Mouse (Mus musculus) C2C12 (cell line): ENCODE data around the gene Cacna1c. TPM values are rescaled to one million over a fixed set of nuclear protein-coding genes. Genes with fewer than 3 reads are reported as not detected.

ENCODE experiments used
- H3K27me3 ChIP-seq: one replicate; pipeline ENCODE4 v1.6.1; 2011; ENCODE audit not compliant: control insufficient read depth, insufficient read depth, insufficient read length
- H3K36me3 ChIP-seq: one replicate; pipeline ENCODE4 v1.6.1; 2011; ENCODE audit not compliant: control insufficient read depth, insufficient read depth
- H3K4me3 ChIP-seq: one replicate; pipeline ENCODE4 v1.5.1; 2011; ENCODE audit warnings: mild to moderate bottlenecking, control low read depth; ENCODE audit not compliant: poor library complexity, insufficient read depth, severe bottlenecking
- H3K79me2 ChIP-seq: one replicate; pipeline ENCODE4 v1.6.1; 2011; ENCODE audit not compliant: control insufficient read depth, insufficient read depth
- H3K79me3 ChIP-seq: one replicate; pipeline ENCODE4 v1.6.1; 2011; ENCODE audit warnings: low read depth, control low read depth
- H3ac ChIP-seq: one replicate; pipeline ENCODE3; 2011; ENCODE audit warnings: low read depth; ENCODE audit not compliant: control insufficient read depth, insufficient read length
- CEBPB ChIP-seq: IDR thresholded peaks from one replicate; pipeline ENCODE4 v1.6.1; 2011; ENCODE audit warnings: low read depth, mild to moderate bottlenecking, control low read depth, moderate library complexity
- CTCF ChIP-seq: IDR thresholded peaks from one replicate; pipeline ENCODE4 v1.5.1; 2011; ENCODE audit not compliant: control insufficient read depth, insufficient read depth, insufficient read length
- FOSL1 ChIP-seq: IDR thresholded peaks from one replicate; pipeline ENCODE4 v1.8.0; 2011; ENCODE audit warnings: mild to moderate bottlenecking, low read length; ENCODE audit not compliant: poor library complexity, insufficient read depth, severe bottlenecking
- MAX ChIP-seq: IDR thresholded peaks from one replicate; pipeline ENCODE4 v1.6.1; 2011; ENCODE audit warnings: mild to moderate bottlenecking, control low read depth
- MYOD1 ChIP-seq: IDR thresholded peaks from one replicate; pipeline ENCODE4 v1.6.1; 2011; ENCODE audit warnings: low read depth; ENCODE audit not compliant: control insufficient read depth, insufficient read length
- MYOG ChIP-seq: IDR thresholded peaks from one replicate; pipeline ENCODE4 v1.6.1; 2011; ENCODE audit not compliant: control insufficient read depth, insufficient read length; ENCODE audit errors: extremely low read depth
- USF1 ChIP-seq: IDR thresholded peaks from one replicate; pipeline ENCODE4 v1.6.1; 2011; ENCODE audit warnings: low read depth, mild to moderate bottlenecking, control low read depth, moderate library complexity
- polyA plus RNA-seq: library from polyadenylated mRNA; unstranded; fragments of >200 nt; fragmentation: generic; extraction: Trizol; gene quantifications from one replicate; pipeline ENCODE4 v1.2.1, GENCODE M21; 2012; ENCODE audit warnings: missing spikeins

Cacna1c gene
- polyA plus RNA-seq, 1 experiment: not detected

DNA sequence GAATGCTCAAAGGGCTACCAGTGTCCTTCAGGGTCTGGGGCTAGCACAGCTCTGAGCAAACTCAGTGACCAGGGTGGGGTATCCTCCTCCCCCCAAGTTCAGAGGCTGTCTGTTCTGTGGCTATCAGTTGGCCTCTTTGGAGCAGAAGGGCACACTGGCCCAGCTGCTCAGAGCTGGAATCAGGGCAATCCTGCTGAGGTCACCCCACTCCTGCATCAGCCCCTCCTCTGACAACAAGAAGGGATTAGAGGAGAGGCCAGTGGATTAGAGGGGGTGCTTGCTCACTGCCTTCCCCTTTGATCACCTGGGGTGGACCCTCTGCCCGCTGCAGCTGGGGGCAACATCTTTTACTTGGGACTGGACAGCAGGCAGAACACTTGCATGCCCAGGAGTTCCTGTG lies 40.0 kb upstream of the Cacna1c start, which contains the start of gene Cacna2d4:
Cacna2d4 (plus strand) TSS at position 286 of the 400 bp plus-strand sequence.
- H3K79me2 ChIP-seq: no peaks in the 10 kb centered on the region
- H3K79me3 ChIP-seq: no peaks in the 10 kb centered on the region
- no peaks in the 10 kb centered on the region for H3K36me3 ChIP-seq
- H3ac ChIP-seq: no peak within 1 kb of the TSS
- H3K27me3 ChIP-seq: peaks cover 24% of the 10 kb centered on the region
- H3K4me3 ChIP-seq: no peak within 1 kb of the TSS
- TF ChIP-seq MYOD1 (no peak), CTCF (no peak), MYOG (no peak), CEBPB (no peak), USF1 (no peak), MAX (no peak), FOSL1 (no peak)

DNA sequence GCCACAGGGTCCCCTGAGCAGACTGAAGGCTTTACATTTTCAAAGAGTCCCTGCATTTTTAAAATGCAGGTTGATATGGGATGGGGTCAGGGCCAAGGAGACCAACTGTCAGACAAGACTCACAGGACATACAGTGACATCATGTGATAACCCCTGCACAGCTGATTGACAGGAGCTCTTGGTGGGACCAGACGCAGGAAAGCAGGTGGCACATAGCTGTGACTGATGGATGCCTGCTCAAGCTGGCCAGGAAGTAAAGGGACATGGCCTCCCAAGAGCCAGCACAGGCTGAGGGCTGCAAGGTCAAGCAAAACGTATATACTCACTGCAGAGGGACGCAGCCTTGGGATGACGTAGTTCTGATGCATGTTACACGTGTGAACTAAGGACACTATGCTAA lies 39.2 kb upstream of the Cacna1c start:
- H3ac ChIP-seq: no peak overlapping the region
- H3K79me2 ChIP-seq: no peaks in the 10 kb centered on the region
- H3K79me3 ChIP-seq: no peaks in the 10 kb centered on the region
- H3K27me3 ChIP-seq: peaks cover 19% of the 10 kb centered on the region
- TF ChIP-seq CEBPB (no peak), MAX (no peak), USF1 (no peak), FOSL1 (no peak)
- no peak overlapping the region for H3K4me3 ChIP-seq
- no peaks in the 10 kb centered on the region for H3K36me3 ChIP-seq

DNA sequence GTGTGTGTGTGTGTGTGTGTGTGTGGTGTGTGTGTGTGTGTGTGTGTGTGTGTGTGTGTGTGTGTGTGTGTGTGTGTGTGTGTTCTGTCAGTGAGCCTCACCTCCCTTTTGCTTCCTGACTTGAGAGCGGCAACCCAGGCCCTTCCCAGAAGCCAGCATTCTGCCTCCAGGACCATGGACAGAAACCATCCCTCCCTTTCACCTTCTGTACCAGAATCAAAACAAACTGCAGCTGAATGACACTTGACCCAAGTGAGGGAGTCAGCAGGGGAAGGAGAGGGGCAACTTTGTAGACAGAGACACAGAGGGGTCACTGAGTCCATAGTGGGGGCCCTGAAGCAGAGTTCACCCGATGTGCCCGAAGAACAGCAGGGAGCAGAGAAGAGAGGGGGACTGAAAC lies 36.8 kb upstream of the Cacna1c start:
- no peaks in the 10 kb centered on the region for H3K79me3 ChIP-seq
- H3K79me2 ChIP-seq: no peaks in the 10 kb centered on the region
- no peak overlapping the region for H3ac ChIP-seq
- TF ChIP-seq CEBPB (no peak), MYOG (no peak), MYOD1 (no peak), USF1 (no peak), MAX (no peak), FOSL1 (no peak), CTCF (no peak)
- peaks cover 11% of the 10 kb centered on the region for H3K27me3 ChIP-seq
- no peaks in the 10 kb centered on the region for H3K36me3 ChIP-seq
- no peak overlapping the region for H3K4me3 ChIP-seq

DNA sequence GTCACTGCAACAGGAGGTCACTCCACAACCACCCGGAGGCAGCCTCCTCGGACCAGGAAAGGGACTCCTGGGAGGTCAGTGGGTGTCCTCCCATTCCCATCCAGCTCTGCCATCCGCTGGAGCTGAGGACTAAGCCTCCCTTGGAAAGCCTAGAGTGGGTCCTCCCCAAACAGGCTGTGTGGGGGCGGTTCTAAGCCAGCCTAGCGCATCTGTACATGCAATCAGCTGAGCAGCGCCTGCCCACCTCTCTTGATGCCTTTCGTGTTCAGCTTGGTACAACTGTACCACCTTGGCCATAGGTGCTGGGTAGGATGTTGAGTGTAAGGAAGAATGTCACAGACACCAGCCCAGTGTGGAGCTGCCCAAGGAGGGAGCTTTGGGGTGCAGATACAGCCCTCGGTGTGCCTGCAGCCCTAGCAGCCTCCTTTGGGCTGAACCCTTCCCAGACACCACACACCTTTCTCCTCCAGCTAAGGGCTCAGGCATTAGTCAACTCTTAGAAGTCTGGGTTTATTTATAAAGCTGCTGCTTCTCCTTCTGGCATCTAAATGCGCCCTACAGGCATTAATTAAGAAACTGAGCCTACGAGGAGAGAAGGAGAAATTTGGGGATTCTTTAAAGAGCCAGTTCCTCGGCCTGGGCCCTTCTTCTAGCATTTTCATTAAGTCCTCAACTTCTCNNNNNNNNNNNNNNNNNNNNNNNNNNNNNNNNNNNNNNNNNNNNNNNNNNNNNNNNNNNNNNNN lies 32.8 kb upstream of the Cacna1c start:
- no peak for TF ChIP-seq CEBPB
- TF ChIP-seq USF1: no peak
- TF ChIP-seq MYOD1: no peak
- TF ChIP-seq FOSL1: no peak
- TF ChIP-seq CTCF: no peak
- TF ChIP-seq MAX: no peak
- TF ChIP-seq MYOG: no peak
- Histone ChIP-seq H3ac (no peak overlapping the region), H3K4me3 (no peak overlapping the region), H3K27me3 (peaks cover 42% of the 10 kb centered on the region), H3K79me2 (no peaks in the 10 kb centered on the region), H3K36me3 (no peaks in the 10 kb centered on the region), H3K79me3 (no peaks in the 10 kb centered on the region)

DNA sequence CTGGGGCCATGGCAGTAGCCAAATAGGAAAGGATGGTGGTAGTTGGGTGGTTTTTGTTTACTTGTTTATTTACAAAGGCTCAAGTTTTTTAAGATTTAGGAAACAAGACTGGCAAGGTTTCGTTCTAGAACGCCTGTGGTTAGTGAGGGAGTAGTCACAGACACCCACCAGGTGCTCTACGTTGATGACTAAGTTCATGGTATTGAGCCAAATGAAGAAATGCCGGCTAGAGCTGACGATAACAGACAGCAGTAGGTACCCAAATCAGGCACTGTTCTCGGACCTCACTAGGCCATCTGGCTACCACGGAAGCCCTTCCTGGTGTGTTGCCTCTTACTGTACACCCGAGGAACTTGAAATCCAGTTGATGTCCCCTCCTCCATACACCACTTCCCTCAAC lies 30.8 kb upstream of the Cacna1c start:
- H3K36me3 ChIP-seq: no peaks in the 10 kb centered on the region
- no peak for TF ChIP-seq FOSL1
- no peak for TF ChIP-seq USF1
- TF ChIP-seq MAX: no peak
- no peak for TF ChIP-seq CTCF
- no peak for TF ChIP-seq MYOD1
- no peak for TF ChIP-seq MYOG
- no peak for TF ChIP-seq CEBPB
- peaks cover 51% of the 10 kb centered on the region for H3K27me3 ChIP-seq
- no peaks in the 10 kb centered on the region for H3K79me3 ChIP-seq
- H3K79me2 ChIP-seq: no peaks in the 10 kb centered on the region
- H3K4me3 ChIP-seq: no peak overlapping the region
- H3ac ChIP-seq: no peak overlapping the region

DNA sequence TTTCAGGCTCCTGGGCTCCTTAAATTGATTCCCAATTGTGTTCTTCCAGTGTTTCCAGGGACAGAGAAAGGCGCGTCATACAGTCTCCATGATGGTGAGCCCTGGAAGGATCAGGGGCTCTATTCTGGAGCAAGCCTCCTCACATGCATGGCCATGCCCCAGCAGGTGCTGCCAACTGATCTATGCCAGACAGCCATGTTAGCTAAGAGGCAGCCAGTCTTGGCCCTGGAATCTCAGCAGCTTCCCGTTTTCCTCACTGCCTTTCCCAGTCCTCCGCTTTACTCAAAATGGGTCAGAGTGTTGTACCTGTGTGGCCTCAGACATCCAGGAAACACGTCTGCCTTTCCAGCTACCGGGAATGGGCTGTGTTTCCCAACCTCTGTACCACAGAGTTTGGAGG lies 29.5 kb upstream of the Cacna1c start:
- H3K79me2 ChIP-seq: no peaks in the 10 kb centered on the region
- no peak overlapping the region for H3ac ChIP-seq
- TF ChIP-seq FOSL1 (no peak), MAX (no peak), MYOD1 (no peak), CTCF (no peak), CEBPB (no peak), MYOG (no peak), USF1 (no peak)
- no peak overlapping the region for H3K4me3 ChIP-seq
- no peaks in the 10 kb centered on the region for H3K36me3 ChIP-seq
- H3K79me3 ChIP-seq: no peaks in the 10 kb centered on the region
- H3K27me3 ChIP-seq: peaks cover 55% of the 10 kb centered on the region
